Mouse (Mus musculus) olfactory bulb, adult 2 months (tissue): ENCODE data around the gene Adh7.

ENCODE experiments used
- CTCF ChIP-seq: fragments of 200-500 bp; IDR thresholded peaks from 2 replicates; pipeline ENCODE4 v1.5.1; 2012; ENCODE audit warnings: low read depth, mild to moderate bottlenecking, low read length, moderate library complexity; ENCODE audit not compliant: insufficient read depth
- POLR2A ChIP-seq: fragments of 200-500 bp; IDR thresholded peaks from 2 replicates; pipeline ENCODE4 v1.6.1; 2012; ENCODE audit warnings: mild to moderate bottlenecking, low read depth, low read length, moderate library complexity; ENCODE audit not compliant: insufficient read depth

- no peak for TF ChIP-seq CTCF
- no peak for TF ChIP-seq POLR2A
Observed at GRCm38 (mm10) chr3:138264648-138265047, 47.1 kb downstream of the Adh7 start.
